Mouse (Mus musculus): Measurements from ENCODE around the gene Tmem185b. TPM values are rescaled to one million over a fixed set of nuclear protein-coding genes. Genes with fewer than 3 reads are reported as not detected.

Gene Tmem185b
- polyA plus RNA-seq, 1 experiment from 2014 or later = 23.8 TPM

DNA sequence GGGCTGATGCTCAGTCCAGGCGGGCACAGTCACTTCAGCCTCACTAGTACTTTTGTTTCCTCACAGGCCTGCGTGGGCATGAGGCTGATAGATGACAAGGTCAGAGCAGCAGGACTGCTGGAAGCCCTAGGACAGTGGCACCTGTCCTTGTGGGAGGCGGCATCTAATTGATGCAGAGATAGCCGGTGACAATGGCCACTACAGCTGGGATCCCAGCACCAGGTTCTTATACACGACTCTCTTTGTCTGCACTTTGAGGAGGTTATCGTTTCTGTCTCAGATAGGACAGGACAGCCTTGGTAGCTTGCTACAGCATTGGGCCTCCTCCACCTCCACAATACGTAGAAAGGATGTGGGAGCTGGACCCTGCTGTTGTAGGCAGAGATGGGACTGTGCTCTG, 2.6 kb upstream of the Tmem185b start:
- no peak overlapping the region for H3K4me2 ChIP-seq
- H3K27ac ChIP-seq = no peak overlapping the region
- 0 out of 2 replicates have a peak, but pooled peaks cover 9% of the 10 kb centered on the region for H3K9me3 ChIP-seq
- 83% methylated on average over 7 of the region's 7 CpGs for WGBS
- peaks cover 18% of the 10 kb centered on the region for H3K36me3 ChIP-seq
- no peak for ATAC-seq (ENCODE audit: insufficient number of reproducible peaks, insufficient read depth, low FRiP score, low TSS enrichment, low read depth)
- H3K4me3 ChIP-seq = no peak overlapping the region
- H3K4me1 ChIP-seq = peaks cover 20% of the 10 kb centered on the region
- no peak overlapping the region for H3K9ac ChIP-seq
- no peaks in the 10 kb centered on the region for H3K27me3 ChIP-seq

- no peak overlapping the region for H3K4me3 ChIP-seq
- H3K36me3 ChIP-seq = peaks cover 23% of the 10 kb centered on the region
- no peaks in the 10 kb centered on the region for H3K27me3 ChIP-seq
- no peak for ATAC-seq (ENCODE audit: insufficient number of reproducible peaks, insufficient read depth, low FRiP score, low TSS enrichment, low read depth)
- H3K9ac ChIP-seq = no peak overlapping the region
- peaks cover 10% of the 10 kb centered on the region; the same call in 1 of the 2 replicates for H3K9me3 ChIP-seq
- H3K4me1 ChIP-seq = peaks cover 20% of the 10 kb centered on the region
- WGBS = 82% methylated on average over 7 of the region's 7 CpGs
- no peak overlapping the region for H3K27ac ChIP-seq
- no peak overlapping the region for H3K4me2 ChIP-seq
Measured at GRCm38 (mm10) chr1:119523826-119524225, 2.1 kb upstream of the Tmem185b start.

DNA sequence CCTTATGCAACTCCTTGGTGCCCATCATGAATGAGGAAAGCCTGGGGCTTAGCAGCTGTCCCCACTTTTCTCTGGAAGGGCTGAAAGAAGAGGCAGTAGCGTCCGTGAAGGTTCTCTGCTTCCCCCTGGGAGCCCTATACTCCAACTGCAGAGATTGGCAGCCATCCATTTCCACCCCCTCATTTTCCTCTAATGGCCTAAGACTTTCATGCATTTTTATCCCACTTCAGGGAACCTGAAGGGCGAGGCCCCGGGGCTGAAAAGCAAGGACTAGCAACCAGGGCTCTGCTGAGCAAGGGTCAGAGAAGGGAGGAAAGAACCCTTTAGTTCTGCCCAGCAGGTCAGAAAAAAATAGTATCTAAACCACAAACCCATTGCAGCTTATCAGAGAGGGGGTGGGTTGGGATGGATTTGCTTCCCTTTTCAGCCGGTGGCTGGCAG, 936 bp upstream of the Tmem185b start:
- Histone ChIP-seq H3K9ac (peak overlapping the region; percentile 81; the same call in 1 of the 2 replicates), H3K9me3 (peaks cover 14% of the 10 kb centered on the region; the same call in 1 of the 2 replicates), H3K36me3 (peaks cover 34% of the 10 kb centered on the region), H3K27me3 (no peaks in the 10 kb centered on the region), H3K4me1 (peaks cover 20% of the 10 kb centered on the region), H3K27ac (peak overlapping the region; percentile 82; the same call in 1 of the 2 replicates), H3K4me3 (peak overlapping the region; percentile 63), H3K4me2 (peak overlapping the region; percentile 90)
- ATAC-seq (ENCODE audit: insufficient number of reproducible peaks, insufficient read depth, low FRiP score, low TSS enrichment, low read depth) = no peak
- 13% methylated on average over 5 of the region's 5 CpGs for WGBS

DNA sequence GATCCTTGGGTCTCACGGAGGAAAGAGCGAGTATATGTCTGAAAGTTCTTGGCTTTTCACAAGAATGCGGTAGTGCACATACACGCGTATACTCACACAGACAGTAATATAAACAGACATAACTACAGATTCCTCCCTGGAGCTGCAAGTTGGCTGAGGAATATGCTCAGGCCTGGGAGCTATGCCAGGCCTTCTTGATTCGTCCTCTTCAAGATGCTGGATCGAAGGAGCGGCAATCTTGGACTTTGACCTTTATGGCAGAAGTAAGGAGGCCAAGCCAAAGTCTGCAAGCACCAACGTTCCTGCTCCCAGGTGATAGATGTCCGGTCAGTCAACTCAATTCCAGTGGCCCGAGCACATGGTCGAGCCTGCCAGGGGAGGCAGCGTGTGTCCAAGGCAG, 5.0 kb downstream of the Tmem185b start:
- WGBS = 91% methylated on average over 13 of the region's 13 CpGs
- no peaks in the 10 kb centered on the region for H3K27me3 ChIP-seq

GRCm38 (mm10) chr1:119532165-119532564, 6.2 kb downstream of the Tmem185b start:
- H3K4me3 ChIP-seq = no peak overlapping the region
- peaks cover 9% of the 10 kb centered on the region; the same call in 1 of the 2 replicates for H3K9me3 ChIP-seq
- H3K27ac ChIP-seq = no peak overlapping the region
- 92% methylated on average over 6 of the region's 6 CpGs for WGBS
- no peak overlapping the region for H3K9ac ChIP-seq
- peaks cover under 1% of the 10 kb centered on the region; the same call in 1 of the 2 replicates for H3K4me1 ChIP-seq
- 0 out of 2 replicates have a peak, but pooled peaks have one; percentile 68 for ATAC-seq (ENCODE audit: insufficient number of reproducible peaks, insufficient read depth, low FRiP score, low TSS enrichment, low read depth)
- H3K27me3 ChIP-seq = no peaks in the 10 kb centered on the region
- H3K36me3 ChIP-seq = peaks cover 28% of the 10 kb centered on the region
- H3K4me2 ChIP-seq = no peak overlapping the region

More for the DNA sequence above, 5.0 kb downstream of the Tmem185b start:
- H3K9ac ChIP-seq = no peak overlapping the region
- H3K9me3 ChIP-seq = peaks cover 14% of the 10 kb centered on the region; the same call in 1 of the 2 replicates
- H3K27ac ChIP-seq = no peak overlapping the region
- ATAC-seq (ENCODE audit: insufficient number of reproducible peaks, insufficient read depth, low FRiP score, low TSS enrichment, low read depth) = no peak
- H3K4me1 ChIP-seq = peaks cover 9% of the 10 kb centered on the region
- H3K36me3 ChIP-seq = peaks cover 34% of the 10 kb centered on the region
- no peak overlapping the region for H3K4me3 ChIP-seq
- H3K4me2 ChIP-seq = no peak overlapping the region

- Histone ChIP-seq H3K27me3 (no peaks in the 10 kb centered on the region), H3K36me3 (peaks cover 17% of the 10 kb centered on the region), H3K9me3 (peaks cover 4% of the 10 kb centered on the region; the same call in 1 of the 2 replicates), H3K27ac (no peak overlapping the region), H3K9ac (no peak overlapping the region), H3K4me2 (no peak overlapping the region), H3K4me1 (no peaks in the 10 kb centered on the region), H3K4me3 (no peak overlapping the region)
- WGBS = 78% methylated on average over 18 of the region's 18 CpGs
- no peak for ATAC-seq (ENCODE audit: insufficient number of reproducible peaks, insufficient read depth, low FRiP score, low TSS enrichment, low read depth)
Measured at GRCm38 (mm10) chr1:119533093-119533805, 7.3 kb downstream of the Tmem185b start.

- ATAC-seq (ENCODE audit: insufficient number of reproducible peaks, insufficient read depth, low FRiP score, low TSS enrichment, low read depth) = no peak
- Histone ChIP-seq H3K9me3 (no peaks in the 10 kb centered on the region), H3K9ac (no peak overlapping the region), H3K27me3 (no peaks in the 10 kb centered on the region), H3K4me3 (no peak overlapping the region), H3K36me3 (peaks cover 6% of the 10 kb centered on the region), H3K27ac (no peak overlapping the region), H3K4me1 (no peaks in the 10 kb centered on the region), H3K4me2 (no peak overlapping the region)
- whole genome bisulfite sequencing = 92% methylated on average over 5 of the region's 5 CpGs
Measured at GRCm38 (mm10) chr1:119534341-119534740, 8.4 kb downstream of the Tmem185b start.

DNA sequence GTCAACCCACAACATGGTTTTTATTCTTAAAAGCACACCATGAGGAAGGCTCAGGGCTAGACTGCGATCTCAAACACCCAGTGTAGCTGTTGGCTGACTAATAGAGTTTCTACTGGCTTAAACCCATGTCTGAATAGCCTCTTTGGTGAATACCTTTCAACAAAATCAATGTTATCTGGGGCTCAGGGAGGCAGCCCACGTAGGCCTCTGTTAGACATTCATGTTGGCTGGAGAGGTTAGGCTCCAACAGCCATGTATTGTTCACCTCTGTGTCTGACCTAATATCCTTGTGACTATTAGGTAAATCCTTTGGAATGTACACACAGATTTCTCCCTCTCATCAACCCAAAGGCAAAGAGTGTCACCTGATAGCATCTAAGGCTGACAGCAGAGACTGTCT, 10.2 kb downstream of the Tmem185b start:
- Histone ChIP-seq H3K27ac (no peak overlapping the region), H3K9ac (no peak overlapping the region), H3K9me3 (no peaks in the 10 kb centered on the region), H3K36me3 (no peaks in the 10 kb centered on the region), H3K4me3 (no peak overlapping the region), H3K27me3 (no peaks in the 10 kb centered on the region), H3K4me1 (no peaks in the 10 kb centered on the region), H3K4me2 (no peak overlapping the region)
- WGBS = 76% methylated on average over 2 of the region's 2 CpGs
- no peak for ATAC-seq (ENCODE audit: insufficient number of reproducible peaks, insufficient read depth, low FRiP score, low TSS enrichment, low read depth)

DNA sequence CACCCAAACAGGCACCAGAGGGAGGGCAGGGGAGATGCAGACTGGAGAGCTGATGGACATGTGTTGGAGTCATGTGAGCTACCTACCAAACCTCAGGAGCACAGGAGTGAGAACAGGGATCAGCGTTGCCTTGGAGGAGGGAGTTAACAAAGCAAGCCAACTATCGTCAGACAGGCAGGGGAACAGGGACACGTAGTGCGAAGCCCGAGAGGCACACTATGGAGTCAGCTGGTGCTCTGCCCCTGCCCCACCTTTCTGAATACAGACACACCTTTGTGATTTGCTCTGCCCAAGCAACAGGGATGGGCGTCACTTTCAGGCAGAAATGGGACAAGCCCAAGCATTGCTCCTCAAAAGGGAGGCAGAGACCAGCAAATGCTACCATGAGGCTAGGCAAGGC, 11.7 kb downstream of the Tmem185b start:
- no peak overlapping the region for H3K27ac ChIP-seq
- H3K9ac ChIP-seq = no peak overlapping the region
- H3K9me3 ChIP-seq = no peaks in the 10 kb centered on the region
- no peaks in the 10 kb centered on the region for H3K27me3 ChIP-seq
- H3K4me1 ChIP-seq = no peaks in the 10 kb centered on the region
- no peak overlapping the region for H3K4me2 ChIP-seq
- ATAC-seq (ENCODE audit: insufficient number of reproducible peaks, insufficient read depth, low FRiP score, low TSS enrichment, low read depth) = no peak
- H3K36me3 ChIP-seq = no peaks in the 10 kb centered on the region
- 85% methylated on average over 6 of the region's 6 CpGs for WGBS
- no peak overlapping the region for H3K4me3 ChIP-seq

- H3K36me3 ChIP-seq = no peaks in the 10 kb centered on the region
Measured at GRCm38 (mm10) chr1:119539252-119539651, 13.3 kb downstream of the Tmem185b start.

GRCm38 (mm10) chr1:119540836-119541557, 15.0 kb downstream of the Tmem185b start:
- WGBS = 73% methylated on average over 9 of the region's 9 CpGs
- 0 out of 2 replicates have a peak, but pooled peaks have one; percentile 34 for ATAC-seq (ENCODE audit: insufficient number of reproducible peaks, insufficient read depth, low FRiP score, low TSS enrichment, low read depth)
- H3K4me1 ChIP-seq = no peaks in the 10 kb centered on the region
- no peaks in the 10 kb centered on the region for H3K27me3 ChIP-seq
- no peak overlapping the region for H3K4me3 ChIP-seq
- no peaks in the 10 kb centered on the region for H3K36me3 ChIP-seq
- H3K9ac ChIP-seq = no peak overlapping the region
- H3K9me3 ChIP-seq = no peaks in the 10 kb centered on the region
- no peak overlapping the region for H3K4me2 ChIP-seq
- H3K27ac ChIP-seq = no peak overlapping the region

More at GRCm38 (mm10) chr1:119539252-119539651, 13.3 kb downstream of the Tmem185b start:
- Histone ChIP-seq H3K4me3 (no peak overlapping the region), H3K9me3 (no peaks in the 10 kb centered on the region), H3K4me1 (no peaks in the 10 kb centered on the region), H3K4me2 (no peak overlapping the region), H3K27me3 (no peaks in the 10 kb centered on the region), H3K9ac (no peak overlapping the region), H3K27ac (no peak overlapping the region)
- ATAC-seq (ENCODE audit: insufficient number of reproducible peaks, insufficient read depth, low FRiP score, low TSS enrichment, low read depth) = no peak
- WGBS = 66% methylated on average over 2 of the region's 2 CpGs

Measured in embryonic facial prominence, embryonic 13.5 days (tissue).